Mouse (Mus musculus): ENCODE measurements around the gene Dhx16. TPM values are rescaled to one million over a fixed set of nuclear protein-coding genes. Genes with fewer than 3 reads are reported as not detected.

Gene Dhx16
- total and polyA plus RNA-seq, 3 experiments, result 79.2 to 101 TPM; not detected in 1

- DNase-seq (ENCODE audit: low read depth, low spot score), result peak; percentile 98
- Histone ChIP-seq H3K4me3 (ENCODE audit: control insufficient read depth in 1 of 2, insufficient read depth in 1 of 2, low read depth in 2 of 2, low read length in 2 of 2) (peak within 1 kb of the TSS; percentile 84 to 99), H3K9me3 (replicated peaks; ENCODE audit: insufficient read depth, low read length) (no peaks in the 10 kb centered on the region), H3K4me1 (ENCODE audit: control insufficient read depth in 1 of 2, insufficient read depth in 2 of 2, low read length in 2 of 2) (peaks cover 0 to 51% of the 10 kb centered on the region in 2 experiments; a peak in 3 of 4 replicates), H3K36me3 (ENCODE audit: control insufficient read depth in 1 of 2, insufficient read depth in 2 of 2, low read length in 2 of 2) (peaks cover 11 to 50% of the 10 kb centered on the region in 2 experiments), H3K27ac (ENCODE audit: control insufficient read depth, low read depth, low read length) (peak within 1 kb of the TSS; percentile 97), H3K27me3 (ENCODE audit: control insufficient read depth in 1 of 2, insufficient read depth in 2 of 2, low read length in 2 of 2) (no peaks in the 10 kb centered on the region), H3K79me2 (ENCODE audit: control insufficient read depth, insufficient read depth, low read length, poor library complexity) (peaks cover 49% of the 10 kb centered on the region), H3K9ac (ENCODE audit: control insufficient read depth, low read depth, low read length, poor library complexity, severe bottlenecking) (peak within 1 kb of the TSS; percentile 99)
- no peak for TF ChIP-seq ELF1 (IDR thresholded peaks at IDR 0.05; ENCODE audit: low read depth, low read length)
- TF ChIP-seq MEF2A (IDR thresholded peaks at IDR 0.05; ENCODE audit: extremely low read depth, insufficient replicate concordance, low read depth, low read length, poor library complexity, severe bottlenecking), result no peak
- TF ChIP-seq UBTF (IDR thresholded peaks at IDR 0.05; ENCODE audit: borderline replicate concordance, insufficient read depth, low read depth, low read length), result no peak
- TF ChIP-seq CHD2 (IDR thresholded peaks at IDR 0.05; ENCODE audit: low read length), result no peak
- no peak for TF ChIP-seq MXI1 (IDR thresholded peaks at IDR 0.05; ENCODE audit: low read depth, low read length)
- TF ChIP-seq ZC3H11A (IDR thresholded peaks at IDR 0.05; ENCODE audit: low read depth, low read length), result no peak
- TF ChIP-seq GATA1 (IDR thresholded peaks at IDR 0.05; ENCODE audit: low read depth, low read length), result peak; percentile 9; the same call in 1 of the 2 replicates
- no peak for TF ChIP-seq NRF1 (IDR thresholded peaks at IDR 0.05; ENCODE audit: insufficient read depth, low read depth, low read length, poor library complexity, severe bottlenecking)
- TF ChIP-seq NELFE (IDR thresholded peaks at IDR 0.05; ENCODE audit: low read depth, low read length), result no peak
- TF ChIP-seq SMC3 (IDR thresholded peaks at IDR 0.05; ENCODE audit: low read depth, low read length), result no peak
- no peak for TF ChIP-seq TCF12 (IDR thresholded peaks at IDR 0.05; ENCODE audit: low read depth, low read length)
- no peak for TF ChIP-seq USF1 (IDR thresholded peaks at IDR 0.05; ENCODE audit: low read depth, low read length)
- no peak for TF ChIP-seq E2F4 (IDR thresholded peaks at IDR 0.05; ENCODE audit: borderline replicate concordance, low read depth, low read length)
- no peak for TF ChIP-seq MYB (IDR thresholded peaks at IDR 0.05; ENCODE audit: low read depth, low read length)
- TF ChIP-seq SIN3A (IDR thresholded peaks at IDR 0.05; ENCODE audit: low read length), result no peak
- TF ChIP-seq CHD1 (IDR thresholded peaks at IDR 0.05; ENCODE audit: low read depth, low read length), result no peak
- peak; percentile 94 for TF ChIP-seq TBP (IDR thresholded peaks at IDR 0.05; ENCODE audit: low read depth, low read length)
- TF ChIP-seq ZMIZ1 (IDR thresholded peaks at IDR 0.05; ENCODE audit: low read depth, low read length), result no peak
- TF ChIP-seq MAZ (IDR thresholded peaks at IDR 0.05; ENCODE audit: low read depth, low read length), result no peak
- TF ChIP-seq KAT2A (conservative IDR thresholded peaks at IDR 0.05; ENCODE audit: low read depth, low read length), result no peak
- TF ChIP-seq POLR2A (IDR thresholded peaks at IDR 0.05; ENCODE audit: control insufficient read depth in 1 of 2, insufficient read depth in 1 of 2, low read depth in 1 of 2, low read length in 2 of 2, poor library complexity in 1 of 2), result peak; percentile 81 to 99
- TF ChIP-seq RAD21 (IDR thresholded peaks at IDR 0.05; ENCODE audit: low read depth, low read length), result no peak
- TF ChIP-seq JUND (IDR thresholded peaks at IDR 0.05; ENCODE audit: low read depth, low read length), result no peak
- no peak for TF ChIP-seq ZNF384 (IDR thresholded peaks at IDR 0.05; ENCODE audit: low read depth, low read length)
- TF ChIP-seq CTCF (IDR thresholded peaks at IDR 0.05 in 2 of 3, conservative IDR thresholded peaks at IDR 0.05 in 1 of 3; ENCODE audit: control insufficient read depth in 1 of 3, insufficient read depth in 1 of 3, low read depth in 2 of 3, low read length in 3 of 3, poor library complexity in 1 of 3, severe bottlenecking in 1 of 3), result 0 out of 6 replicates have a peak, but pooled peaks of 1 of the 3 experiments have one; percentile 3
- no peak for TF ChIP-seq POLR2AphosphoS5 (IDR thresholded peaks at IDR 0.05; ENCODE audit: borderline replicate concordance, low read depth, low read length)
- TF ChIP-seq ETS1 (IDR thresholded peaks at IDR 0.05; ENCODE audit: low read depth, low read length), result no peak
- TF ChIP-seq EP300 (IDR thresholded peaks at IDR 0.05; ENCODE audit: low read depth in 1 of 2, low read length in 2 of 2), result no peak
- TF ChIP-seq HCFC1 (IDR thresholded peaks at IDR 0.05; ENCODE audit: low read depth, low read length), result no peak
- TF ChIP-seq RCOR1 (IDR thresholded peaks at IDR 0.05; ENCODE audit: low read depth, low read length), result no peak
- no peak for TF ChIP-seq BHLHE40 (IDR thresholded peaks at IDR 0.05; ENCODE audit: borderline replicate concordance, low read depth, low read length)
- no peak for TF ChIP-seq MAFK (IDR thresholded peaks at IDR 0.05; ENCODE audit: borderline replicate concordance, low read depth, low read length)
- no peak for TF ChIP-seq ZKSCAN1 (IDR thresholded peaks at IDR 0.05; ENCODE audit: low read depth, low read length)
- no peak for TF ChIP-seq MYC (IDR thresholded peaks at IDR 0.05; ENCODE audit: low read depth, low read length)
- peak in 1 of 2 experiments; percentile 65; a peak in 2 of 4 replicates for TF ChIP-seq USF2 (IDR thresholded peaks at IDR 0.05; ENCODE audit: borderline replicate concordance in 1 of 2, insufficient read depth in 1 of 2, low read depth in 1 of 2, low read length in 2 of 2)
- no peak for TF ChIP-seq POLR2AphosphoS2 (IDR thresholded peaks at IDR 0.05; ENCODE audit: low read length)
- TF ChIP-seq MAX (IDR thresholded peaks at IDR 0.05; ENCODE audit: low read length), result no peak
- no peak for TF ChIP-seq TAL1 (IDR thresholded peaks at IDR 0.05; ENCODE audit: low read length)
Observed at GRCm38 (mm10) chr17:35838122-35838544, 41.5 kb upstream of the Dhx16 start, which contains the start of gene Tubb5. TSS of gene Tubb5 (minus strand) at chr17:35838306.
